Mouse (Mus musculus): ENCODE results near the gene Tnfrsf22.
A peak's percentile ranks its signal among the peaks of the same experiment; 100 is the strongest.

The Tnfrsf22 gene

GRCm38 (mm10) chr7:143631503-143631902 lies 18.0 kb downstream of the Tnfrsf22 start:
- DNase-seq (ENCODE audit: extremely low spot score, low spot score): no peak

GRCm38 (mm10) chr7:143629501-143629900 lies 20.0 kb downstream of the Tnfrsf22 start:
- DNase-seq (ENCODE audit: extremely low spot score, low spot score): no peak

GRCm38 (mm10) chr7:143628540-143628939 lies 20.9 kb downstream of the Tnfrsf22 start, which contains the start of gene Tnfrsf26:
Tnfrsf26 (minus strand) TSS chr7:143628722.
- no peak for DNase-seq (ENCODE audit: extremely low spot score, low spot score)

DNA sequence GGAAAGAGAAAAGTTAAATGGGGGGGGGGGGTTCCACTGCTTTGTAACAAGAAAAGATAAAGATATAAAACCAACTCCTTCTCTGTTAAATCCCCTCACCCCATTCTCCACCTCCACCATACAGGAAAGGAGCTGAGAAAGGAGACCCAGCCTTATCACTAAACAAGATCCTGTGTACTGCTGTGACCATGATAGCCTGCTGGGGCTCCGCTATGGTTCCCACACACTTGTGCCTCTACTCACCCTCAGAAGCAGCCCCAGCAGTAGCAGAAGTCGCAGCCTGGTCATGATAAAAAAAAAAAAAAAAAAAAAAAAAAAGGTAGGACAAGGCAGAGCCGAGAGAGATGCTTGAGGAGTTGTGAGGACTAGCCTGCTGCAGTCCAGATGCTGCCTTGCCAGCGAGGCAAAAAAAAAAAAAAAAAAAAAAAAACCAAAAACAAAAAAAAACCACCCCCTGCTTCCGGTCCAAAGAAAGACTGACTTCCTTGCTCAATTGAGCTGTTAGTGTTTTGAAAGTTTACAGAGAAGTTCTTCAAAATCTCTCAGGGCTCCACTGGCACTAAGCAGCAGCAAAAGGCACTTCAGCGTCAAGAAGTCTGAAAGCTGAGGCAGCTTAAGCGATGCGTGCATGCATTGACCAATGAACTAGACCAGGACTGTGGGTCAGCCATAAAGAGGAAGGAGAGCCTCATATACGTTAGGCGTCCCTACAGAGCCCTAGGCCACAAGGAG lies 21.7 kb downstream of the Tnfrsf22 start:
- DNase-seq (ENCODE audit: extremely low spot score, low spot score): no peak

- DNase-seq (ENCODE audit: extremely low spot score, low spot score): no peak
Observed at GRCm38 (mm10) chr7:143626178-143626577, 23.3 kb downstream of the Tnfrsf22 start.

GRCm38 (mm10) chr7:143625151-143625550 lies 24.3 kb downstream of the Tnfrsf22 start:
- no peak for DNase-seq (ENCODE audit: extremely low spot score, low spot score)

DNA sequence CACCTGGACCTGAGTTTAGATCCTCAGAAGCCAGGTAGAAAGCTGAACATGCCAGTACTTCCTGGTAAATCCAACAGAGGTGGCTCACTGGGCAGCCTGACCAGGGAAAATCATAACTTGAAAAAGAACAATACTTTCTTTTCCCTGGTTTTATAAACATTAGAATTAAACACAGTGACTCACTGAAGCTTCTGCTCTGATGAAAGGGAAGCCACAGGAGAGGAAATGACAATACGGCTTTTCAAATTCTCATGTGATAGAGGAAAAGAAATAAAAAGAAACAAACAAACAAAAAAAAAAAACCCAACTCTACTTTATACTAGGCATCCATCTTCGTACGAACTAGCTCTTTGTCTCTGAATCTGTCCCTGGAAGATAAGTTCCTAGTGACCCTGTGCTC lies 24.9 kb downstream of the Tnfrsf22 start:
- DNase-seq (ENCODE audit: extremely low spot score, low spot score): no peak

GRCm38 (mm10) chr7:143620951-143621350 lies 28.5 kb downstream of the Tnfrsf22 start:
- DNase-seq (ENCODE audit: extremely low spot score, low spot score): no peak

DNA sequence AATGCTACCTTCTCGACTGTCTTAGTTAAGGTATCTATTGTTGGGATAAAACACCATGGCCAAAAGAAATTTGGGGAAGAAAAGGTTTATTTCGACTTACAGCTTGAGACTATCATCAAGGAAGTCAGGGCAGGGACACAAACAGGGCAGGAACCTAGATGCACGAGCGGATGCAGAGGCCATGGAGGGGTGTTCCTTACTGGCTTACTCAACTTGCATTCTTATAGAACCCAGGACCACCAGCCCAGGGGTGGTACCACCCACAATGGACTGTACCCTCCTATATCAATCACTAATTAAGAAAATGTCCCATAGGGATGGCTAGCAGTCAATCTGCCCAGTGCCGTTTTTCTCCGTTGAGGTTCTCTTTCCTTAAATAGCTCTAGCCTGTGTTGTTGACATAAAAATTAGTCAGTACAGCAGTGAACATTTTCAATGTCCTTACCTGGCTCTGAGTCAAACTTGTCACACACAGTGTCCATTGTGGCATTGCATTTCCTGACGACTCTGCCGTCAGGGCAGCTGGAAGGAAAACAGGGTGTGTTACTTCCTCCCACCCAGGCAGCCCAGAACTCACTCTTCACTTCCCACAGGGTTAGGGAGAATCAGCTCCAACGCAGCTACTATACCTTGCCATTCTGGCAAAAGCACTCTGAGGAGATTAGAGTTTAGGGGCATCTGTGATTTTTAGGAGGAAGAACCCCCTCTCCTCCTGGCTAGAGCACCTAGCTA lies 34.9 kb downstream of the Tnfrsf22 start:
- no peak for DNase-seq (ENCODE audit: extremely low spot score, low spot score)

DNA sequence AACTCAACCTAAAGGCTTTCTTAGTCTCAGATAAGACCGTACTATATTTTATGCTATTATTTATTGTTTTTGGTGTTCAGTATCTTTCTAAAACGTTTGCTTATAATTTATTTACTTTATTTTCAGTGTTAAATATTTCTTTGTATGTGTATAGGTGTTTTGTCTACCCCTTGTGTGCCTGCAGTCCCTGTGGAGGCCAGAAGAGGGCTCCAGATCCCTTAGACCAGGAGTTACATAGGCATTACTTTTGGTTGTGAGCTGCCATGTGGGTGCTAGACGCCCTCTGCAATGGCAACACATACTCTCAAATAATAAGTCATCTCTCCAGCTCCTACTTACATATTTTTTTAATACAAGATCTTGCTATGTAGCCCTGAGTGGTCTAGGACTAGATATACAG lies 37.2 kb downstream of the Tnfrsf22 start:
- DNase-seq (ENCODE audit: extremely low spot score, low spot score): no peak

- DNase-seq (ENCODE audit: extremely low spot score, low spot score): no peak
Observed at GRCm38 (mm10) chr7:143605321-143605720, 44.1 kb downstream of the Tnfrsf22 start.

- no peak for DNase-seq (ENCODE audit: extremely low spot score, low spot score)
Observed at GRCm38 (mm10) chr7:143604889-143605288, 44.6 kb downstream of the Tnfrsf22 start.

- DNase-seq (ENCODE audit: extremely low spot score, low spot score): no peak
Observed at GRCm38 (mm10) chr7:143601705-143602104, 47.8 kb downstream of the Tnfrsf22 start.

GRCm38 (mm10) chr7:143600231-143600740 lies 49.2 kb downstream of the Tnfrsf22 start:
- DNase-seq (ENCODE audit: extremely low spot score, low spot score): no peak

DNA sequence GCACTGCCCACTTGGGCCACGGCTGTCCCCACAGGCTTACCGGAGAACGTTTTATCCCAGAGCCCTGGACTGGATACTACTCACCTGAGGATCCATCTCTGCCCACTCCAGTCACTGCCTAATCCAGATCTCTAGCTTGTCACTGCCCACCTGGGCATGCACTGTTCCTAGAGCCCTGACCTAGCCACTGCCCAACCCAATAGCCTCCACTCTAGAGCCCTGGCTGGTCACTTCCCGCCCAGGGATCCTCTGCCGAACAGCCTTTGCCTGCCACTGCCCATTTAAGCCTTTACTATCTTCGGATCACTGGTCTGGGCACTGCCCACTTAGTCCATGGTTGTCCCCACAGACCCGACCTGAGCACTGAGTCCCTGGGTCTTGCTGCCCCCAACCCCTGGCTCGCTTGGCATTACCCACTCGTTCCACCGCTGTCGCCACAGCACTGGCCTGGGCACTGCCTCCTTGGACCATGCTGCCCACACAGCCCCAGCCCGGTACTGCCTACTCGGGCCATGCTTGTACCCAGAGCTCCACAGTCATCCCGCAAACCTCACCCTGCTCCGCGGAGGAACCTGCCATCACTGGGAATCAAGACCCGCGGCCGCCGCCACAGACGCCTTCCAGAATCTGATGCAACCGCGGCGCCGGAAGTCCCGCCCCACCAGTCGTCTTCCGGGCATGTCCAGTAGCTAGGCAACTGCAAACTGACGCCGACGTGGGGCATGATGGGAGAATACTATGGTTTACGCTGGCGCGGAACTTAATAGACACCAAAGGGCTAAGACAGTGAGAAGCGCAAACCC lies 49.8 kb downstream of the Tnfrsf22 start, which contains the start of gene Cars:
Gene Cars, minus strand, starts transcription at position 663 of the 803 bp plus-strand sequence.
- peak; percentile 96 for DNase-seq (ENCODE audit: extremely low spot score, low spot score)

DNA sequence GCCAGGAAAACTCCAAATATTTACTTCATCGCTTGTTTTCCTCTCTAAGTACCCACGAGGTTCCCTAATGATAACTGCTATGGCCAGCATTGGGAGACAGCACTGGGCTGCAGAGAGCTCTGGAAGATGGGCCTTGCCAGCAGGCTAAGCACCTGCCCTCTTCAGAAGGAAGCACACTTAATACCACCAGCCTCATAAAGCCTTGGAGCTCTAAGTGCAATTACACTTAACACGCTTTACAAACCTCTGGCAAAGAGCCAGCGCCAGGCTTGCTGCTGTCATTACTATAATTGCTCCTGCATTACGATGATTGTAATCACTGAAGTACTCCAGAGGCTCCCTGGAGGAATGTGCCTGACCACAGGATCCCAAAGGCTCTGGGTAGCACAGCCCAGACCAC lies 54.6 kb downstream of the Tnfrsf22 start:
- no peak for DNase-seq (ENCODE audit: extremely low spot score, low spot score)

DNA sequence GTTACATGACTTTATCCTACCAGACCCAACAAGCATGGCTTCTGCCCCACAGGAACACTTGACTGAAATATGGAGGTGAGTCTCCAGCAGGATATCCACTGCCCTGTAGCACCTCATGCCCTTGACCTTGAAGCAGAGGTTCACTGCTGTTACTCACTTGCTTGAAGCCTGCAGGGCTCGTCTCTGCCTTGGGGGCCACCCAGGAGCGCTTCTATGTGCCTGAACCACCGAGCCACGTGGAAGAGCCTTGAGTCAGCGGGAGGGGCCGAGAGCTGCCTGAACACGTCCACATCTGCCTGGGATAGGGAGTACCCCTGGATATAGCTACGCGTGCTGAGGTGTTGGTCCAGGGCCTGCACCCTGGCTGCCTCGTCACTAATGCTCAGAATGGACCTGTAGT lies 57.2 kb downstream of the Tnfrsf22 start:
- no peak for DNase-seq (ENCODE audit: extremely low spot score, low spot score)

- DNase-seq (ENCODE audit: extremely low spot score, low spot score): no peak
Observed at GRCm38 (mm10) chr7:143588006-143588405, 61.5 kb downstream of the Tnfrsf22 start.

- no peak for DNase-seq (ENCODE audit: extremely low spot score, low spot score)
Observed at GRCm38 (mm10) chr7:143587586-143587985, 61.9 kb downstream of the Tnfrsf22 start.
